Mouse (Mus musculus) cerebellum, adult 2 months (tissue): ENCODE measurements around the gene Adamts2.

Experiments used
- CTCF ChIP-seq: fragments of 200-500 bp; IDR thresholded peaks from 2 replicates; pipeline ENCODE4 v1.5.1; 2011; ENCODE audit warnings: low read depth, mild to moderate bottlenecking, control low read depth, low read length, moderate library complexity, borderline replicate concordance; ENCODE audit not compliant: insufficient read depth
- POLR2A ChIP-seq: fragments of 200-500 bp; IDR thresholded peaks from 2 replicates; pipeline ENCODE4 v1.6.1; 2011; ENCODE audit warnings: low read length, control low read depth, borderline replicate concordance; ENCODE audit not compliant: insufficient read depth

- TF ChIP-seq POLR2A (no peak), CTCF (no peak)
Observed at GRCm38 (mm10) chr11:50826214-50826613, 224.3 kb downstream of the Adamts2 start.
